Mouse (Mus musculus) layer of hippocampus, adult 6 months (tissue): ENCODE data around the gene Kat7. TPM values are rescaled to one million over a fixed set of nuclear protein-coding genes. Genes with fewer than 3 reads are reported as not detected.

Experiments
- long read RNA-seq, 2 experiments: library from polyadenylated mRNA; unstranded; transcript quantifications; one replicate each; pipeline ENCODE4 v2.0.0; 2019 to 2020
- polyA plus RNA-seq: library from polyadenylated mRNA; unstranded; fragments of <200 nt; fragmentation: Nextera tagmentation; gene quantifications from 2 replicates; pipeline ENCODE4 v1.2.3, GENCODE M21; 2021

Kat7 gene
- polyA plus RNA-seq, result 47.0 and 47.4 TPM in 2 replicates
- long read RNA-seq, experiment 1, transcript Kat7-205 (15 exons, 3,560 nt), result minor isoform, 14 of 59 reads
- long read RNA-seq, experiment 1, transcript Kat7-204 (14 exons, 3,470 nt), result major isoform, 23 of 59 reads
- long read RNA-seq, experiment 1, partial matches to known transcripts, result 9 of 59 reads
- long read RNA-seq, experiment 1, other reads (novel, unspliced or antisense), result 11 of 59 reads
- long read RNA-seq, experiment 2, transcript Kat7-201 (14 exons, 3,324 nt), result minor isoform, 11 of 352 reads
- long read RNA-seq, experiment 2, transcript Kat7-202 (15 exons, 3,414 nt), result minor isoform, 8 of 352 reads
- long read RNA-seq, experiment 2, transcript Kat7-205 (15 exons, 3,560 nt), result minor isoform, 102 of 352 reads
- long read RNA-seq, experiment 2, transcript Kat7-204 (14 exons, 3,470 nt), result major isoform, 159 of 352 reads
- long read RNA-seq, experiment 2, partial matches to known transcripts, result 22 of 352 reads
- long read RNA-seq, experiment 2, other reads (novel, unspliced or antisense), result 49 of 352 reads

DNA sequence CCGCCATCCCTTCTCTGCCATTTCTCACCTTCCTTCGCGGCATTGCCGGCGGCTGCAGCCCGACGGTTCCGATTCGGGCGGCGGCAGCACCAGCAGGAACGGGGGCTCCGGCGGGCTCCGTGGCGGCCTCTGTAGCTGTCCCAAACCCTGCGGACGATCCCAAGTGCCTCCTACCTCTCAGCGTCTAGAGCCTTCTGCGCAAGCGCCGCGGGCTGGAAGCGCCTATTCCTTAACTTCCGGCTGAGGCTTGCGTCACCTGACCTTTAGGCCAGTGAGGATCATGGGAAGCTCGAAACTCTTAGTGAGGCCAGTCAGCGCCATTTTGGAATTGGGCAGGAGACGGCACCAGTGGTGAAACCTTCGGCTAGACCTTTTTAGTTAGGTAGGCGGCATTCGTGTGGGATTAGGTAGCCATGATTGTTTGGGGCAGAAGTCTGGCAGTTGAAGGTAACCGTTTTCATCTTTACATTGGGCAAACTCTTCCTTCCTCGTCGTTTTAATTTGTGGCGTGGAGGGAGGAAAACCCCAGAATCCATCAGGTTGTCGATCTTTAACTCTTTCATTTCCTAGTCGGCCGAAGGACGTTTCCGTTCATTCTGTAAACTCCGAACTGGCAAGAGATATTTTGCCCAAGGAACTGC lies at the start of gene Kat7:
Gene Kat7 (minus strand): TSS at position 240 of the 641 bp plus-strand sequence.

DNA sequence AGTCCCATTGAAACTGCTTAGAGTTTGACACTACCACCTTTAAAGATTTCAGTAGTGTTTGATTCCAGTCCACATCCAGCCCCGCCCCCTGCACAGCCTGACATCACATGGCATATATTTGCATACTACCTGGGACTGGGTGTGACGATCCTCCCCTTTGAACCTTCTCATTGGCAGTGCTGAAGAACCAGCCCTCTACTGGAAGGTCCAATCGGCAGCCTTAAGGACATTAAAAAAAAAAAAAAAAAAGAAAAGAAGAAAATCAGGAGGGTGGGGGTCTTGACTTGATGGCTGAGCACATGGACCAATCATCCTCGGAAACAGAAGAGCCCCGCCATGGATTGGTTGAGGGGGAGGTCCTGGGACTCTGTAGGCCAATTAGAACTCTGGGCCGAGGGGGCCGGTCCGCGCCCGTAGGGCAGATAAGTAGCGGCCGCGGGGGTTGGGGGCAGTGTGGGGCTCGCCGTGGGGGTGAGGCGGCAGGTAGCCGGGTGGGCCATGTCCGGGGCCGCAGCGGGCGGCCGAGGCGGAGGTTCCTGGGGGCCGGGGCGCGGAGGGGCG lies 26.6 kb upstream of the Kat7 start, which contains the start of gene Fam117a:
Gene Fam117a (plus strand): TSS at position 451 of the 561 bp plus-strand sequence.

GRCm38 (mm10) chr11:95261178-95261751 lies 48.8 kb downstream of the Kat7 start, which contains the start of gene Tac4:
Tac4 (plus strand) TSS chr11:95261529.

Other genes starting within 250 kb of the Kat7 start
- gene Itga3, start 233.4 kb downstream of the Kat7 start, polyA plus RNA-seq, result 2.1 and 2.3 TPM in 2 replicates
- gene Dlx3, start 190.1 kb downstream of the Kat7 start, polyA plus RNA-seq, result not detected in 2 replicates
- 0.10 and 0.50 TPM in 2 replicates for gene Dlx4, start 164.0 kb downstream of the Kat7 start, polyA plus RNA-seq
- gene Tac4, start 48.7 kb downstream of the Kat7 start, polyA plus RNA-seq, result not detected in 2 replicates
- gene Fam117a, start 26.8 kb upstream of the Kat7 start, polyA plus RNA-seq, result 0.74 and 1.2 TPM in 2 replicates
- 93.4 and 96.9 TPM in 2 replicates for gene Slc35b1, start 74.4 kb upstream of the Kat7 start, polyA plus RNA-seq
- 104 and 119 TPM in 2 replicates for gene Spop, start 103.8 kb upstream of the Kat7 start, polyA plus RNA-seq
- gene Nxph3, start 204.3 kb upstream of the Kat7 start, polyA plus RNA-seq, result 0.93 and 1.7 TPM in 2 replicates